Mouse (Mus musculus) limb, embryonic 13.5 days (tissue): ENCODE data around the gene Gpr158. TPM values are rescaled to one million over a fixed set of nuclear protein-coding genes. Genes with fewer than 3 reads are reported as not detected.

ENCODE experiments used
- ATAC-seq: fragments of 200-750 bp; cut with Nextera tagmentation; 2 replicates; pipeline ENCODE4 v1.8.0; 2017; ENCODE audit warnings: low read depth, moderate number of reproducible peaks, moderate TSS enrichment; ENCODE audit not compliant: low FRiP score
- H3K27ac ChIP-seq: fragments of 300-500 bp; sonication (generic); 2 replicates; pipeline ENCODE4 v1.5.1; 2015; ENCODE audit warnings: inconsistent platforms, mild to moderate bottlenecking, moderate library complexity
- H3K27me3 ChIP-seq: fragments of 300-500 bp; sonication (generic); 2 replicates; pipeline ENCODE4 v1.6.1; 2015; ENCODE audit warnings: mild to moderate bottlenecking, inconsistent platforms
- H3K36me3 ChIP-seq: fragments of 300-500 bp; sonication (generic); 2 replicates; pipeline ENCODE4 v1.6.1; 2015; ENCODE audit warnings: inconsistent platforms, mild to moderate bottlenecking, moderate library complexity
- H3K4me1 ChIP-seq: fragments of 300-500 bp; sonication (generic); 2 replicates; pipeline ENCODE4 v1.6.1; 2015; ENCODE audit warnings: inconsistent platforms
- H3K4me2 ChIP-seq: fragments of 300-500 bp; sonication (generic); replicated peaks from 2 replicates; pipeline ENCODE4 v1.6.1; 2015; ENCODE audit warnings: inconsistent platforms, mild to moderate bottlenecking, moderate library complexity
- H3K4me3 ChIP-seq: fragments of 300-500 bp; sonication (generic); 2 replicates; pipeline ENCODE4 v1.5.1; 2015; ENCODE audit warnings: moderate library complexity, mild to moderate bottlenecking, inconsistent platforms
- H3K9ac ChIP-seq: fragments of 300-500 bp; sonication (generic); 2 replicates; pipeline ENCODE4 v1.6.1; 2015; ENCODE audit warnings: mild to moderate bottlenecking, inconsistent platforms
- H3K9me3 ChIP-seq: fragments of 300-500 bp; sonication (generic); 2 replicates; pipeline ENCODE4 v1.6.1; 2016; ENCODE audit warnings: inconsistent platforms
- WGBS: fragments of 180-500 bp; shearing (Covaris S2); methylation state at CpG from one replicate; pipeline ENCODE4 v1.1.7; 2015; 5-methylcytosine and 5-hydroxymethylcytosine counted together
- polyA plus RNA-seq: library from polyadenylated mRNA; unstranded; fragments of >200 nt; fragmentation: Nextera tagmentation; extraction: Ambion mirVana; gene quantifications from 2 replicates; pipeline ENCODE4 v1.2.1, GENCODE M21; 2015

Gene Gpr158
- polyA plus RNA-seq, result 0.01 and 0.03 TPM in 2 replicates

- H3K4me3 ChIP-seq, result peak within 1 kb of the TSS; percentile 46
- H3K9me3 ChIP-seq, result no peaks in the 10 kb centered on the region
- H3K36me3 ChIP-seq, result no peaks in the 10 kb centered on the region
- peak within 1 kb of the TSS; percentile 71 for H3K4me2 ChIP-seq
- peaks cover 43% of the 10 kb centered on the region for H3K27me3 ChIP-seq
- H3K4me1 ChIP-seq, result peaks cover 5% of the 10 kb centered on the region
- H3K27ac ChIP-seq, result no peak within 1 kb of the TSS
- 3% methylated on average over 43 of the region's 43 CpGs for WGBS
- H3K9ac ChIP-seq, result no peak within 1 kb of the TSS
- peak; percentile 94 for ATAC-seq
Observed at GRCm38 (mm10) chr2:21367345-21368111, at the start of gene Gpr158. Gene Gpr158, plus strand, starts transcription at chr2:21367542.

GRCm38 (mm10) chr2:21343821-21344220 is 23.5 kb upstream of the Gpr158 start:
- no peaks in the 10 kb centered on the region for H3K4me1 ChIP-seq
- H3K27me3 ChIP-seq, result no peaks in the 10 kb centered on the region
- H3K9me3 ChIP-seq, result no peaks in the 10 kb centered on the region
- no peaks in the 10 kb centered on the region for H3K36me3 ChIP-seq
- 83% methylated on average over 5 of the region's 5 CpGs for WGBS
- no peak for ATAC-seq
- no peak overlapping the region for H3K27ac ChIP-seq
- H3K4me3 ChIP-seq, result no peak overlapping the region
- H3K4me2 ChIP-seq, result no peak overlapping the region
- no peak overlapping the region for H3K9ac ChIP-seq

GRCm38 (mm10) chr2:21368351-21369170 is 1.2 kb downstream of the Gpr158 start:
- Histone ChIP-seq H3K4me3 (no peak overlapping the region), H3K27me3 (peaks cover 43% of the 10 kb centered on the region), H3K4me2 (no peak overlapping the region), H3K9me3 (no peaks in the 10 kb centered on the region), H3K27ac (no peak overlapping the region), H3K9ac (no peak overlapping the region), H3K4me1 (peaks cover 5% of the 10 kb centered on the region), H3K36me3 (no peaks in the 10 kb centered on the region)
- no peak for ATAC-seq
- WGBS, result 14% methylated on average over 44 of the region's 44 CpGs

GRCm38 (mm10) chr2:21369171-21369485 is 1.8 kb downstream of the Gpr158 start:
- no peak overlapping the region for H3K4me3 ChIP-seq
- ATAC-seq, result no peak
- peaks cover 43% of the 10 kb centered on the region for H3K27me3 ChIP-seq
- H3K9ac ChIP-seq, result no peak overlapping the region
- no peaks in the 10 kb centered on the region for H3K36me3 ChIP-seq
- peaks cover 5% of the 10 kb centered on the region for H3K4me1 ChIP-seq
- 49% methylated on average over 6 of the region's 6 CpGs for WGBS
- no peak overlapping the region for H3K27ac ChIP-seq
- no peak overlapping the region for H3K4me2 ChIP-seq
- no peaks in the 10 kb centered on the region for H3K9me3 ChIP-seq

- Histone ChIP-seq H3K27ac (no peak overlapping the region), H3K27me3 (peaks cover 43% of the 10 kb centered on the region), H3K9me3 (no peaks in the 10 kb centered on the region), H3K9ac (no peak overlapping the region), H3K36me3 (no peaks in the 10 kb centered on the region), H3K4me3 (no peak overlapping the region), H3K4me2 (no peak overlapping the region), H3K4me1 (peaks cover 5% of the 10 kb centered on the region)
- ATAC-seq, result no peak
- WGBS, result 36% methylated on average over 2 of the region's 2 CpGs
Observed at GRCm38 (mm10) chr2:21369556-21369955, 2.2 kb downstream of the Gpr158 start.

- no peaks in the 10 kb centered on the region for H3K9me3 ChIP-seq
- no peaks in the 10 kb centered on the region for H3K27me3 ChIP-seq
- no peak overlapping the region for H3K27ac ChIP-seq
- H3K36me3 ChIP-seq, result no peaks in the 10 kb centered on the region
- no peak overlapping the region for H3K4me2 ChIP-seq
- no peak overlapping the region for H3K4me3 ChIP-seq
- ATAC-seq, result no peak
- H3K9ac ChIP-seq, result no peak overlapping the region
- WGBS, result 79% methylated on average over 2 of the region's 2 CpGs
- H3K4me1 ChIP-seq, result no peaks in the 10 kb centered on the region
Observed at GRCm38 (mm10) chr2:21379516-21379915, 12.2 kb downstream of the Gpr158 start.

- 11% methylated on average over 2 of the region's 2 CpGs for WGBS
- Histone ChIP-seq H3K4me2 (no peak overlapping the region), H3K27ac (no peak overlapping the region), H3K9me3 (no peaks in the 10 kb centered on the region), H3K4me3 (no peak overlapping the region), H3K4me1 (no peaks in the 10 kb centered on the region), H3K27me3 (no peaks in the 10 kb centered on the region), H3K36me3 (no peaks in the 10 kb centered on the region), H3K9ac (no peak overlapping the region)
- ATAC-seq, result no peak
Observed at GRCm38 (mm10) chr2:21392727-21393126, 25.4 kb downstream of the Gpr158 start.

GRCm38 (mm10) chr2:21397347-21397746 is 30.0 kb downstream of the Gpr158 start:
- Histone ChIP-seq H3K9me3 (no peaks in the 10 kb centered on the region), H3K27ac (no peak overlapping the region), H3K4me2 (no peak overlapping the region), H3K9ac (no peak overlapping the region), H3K4me3 (no peak overlapping the region), H3K36me3 (no peaks in the 10 kb centered on the region), H3K27me3 (no peaks in the 10 kb centered on the region), H3K4me1 (no peaks in the 10 kb centered on the region)
- 53% methylated on average over 12 of the region's 12 CpGs for WGBS
- no peak for ATAC-seq

- H3K9me3 ChIP-seq, result no peaks in the 10 kb centered on the region
- no peaks in the 10 kb centered on the region for H3K36me3 ChIP-seq
- no peak overlapping the region for H3K4me2 ChIP-seq
- no peaks in the 10 kb centered on the region for H3K4me1 ChIP-seq
- H3K27me3 ChIP-seq, result no peaks in the 10 kb centered on the region
- H3K27ac ChIP-seq, result no peak overlapping the region
- H3K4me3 ChIP-seq, result no peak overlapping the region
- 41% methylated on average over 3 of the region's 3 CpGs for WGBS
- ATAC-seq, result no peak
- H3K9ac ChIP-seq, result no peak overlapping the region
Observed at GRCm38 (mm10) chr2:21399657-21400056, 32.3 kb downstream of the Gpr158 start.

GRCm38 (mm10) chr2:21405617-21406016 is 38.3 kb downstream of the Gpr158 start:
- ATAC-seq, result no peak
- WGBS, result 80% methylated on average over 3 of the region's 3 CpGs
- Histone ChIP-seq H3K4me1 (no peaks in the 10 kb centered on the region), H3K4me3 (no peak overlapping the region), H3K27ac (no peak overlapping the region), H3K9ac (no peak overlapping the region), H3K9me3 (no peaks in the 10 kb centered on the region), H3K4me2 (no peak overlapping the region), H3K36me3 (no peaks in the 10 kb centered on the region), H3K27me3 (0 out of 2 replicates have a peak, but pooled peaks cover 3% of the 10 kb centered on the region)

GRCm38 (mm10) chr2:21407443-21407985 is 40.2 kb downstream of the Gpr158 start:
- peak; percentile 90 for ATAC-seq
- Histone ChIP-seq H3K36me3 (no peaks in the 10 kb centered on the region), H3K4me1 (no peaks in the 10 kb centered on the region), H3K4me3 (no peak overlapping the region), H3K27me3 (0 out of 2 replicates have a peak, but pooled peaks cover 3% of the 10 kb centered on the region), H3K4me2 (no peak overlapping the region), H3K9me3 (no peaks in the 10 kb centered on the region), H3K9ac (no peak overlapping the region), H3K27ac (no peak overlapping the region)
- 51% methylated on average over 2 of the region's 2 CpGs for WGBS

- no peak overlapping the region for H3K27ac ChIP-seq
- H3K36me3 ChIP-seq, result no peaks in the 10 kb centered on the region
- no peak overlapping the region for H3K4me3 ChIP-seq
- H3K9me3 ChIP-seq, result no peaks in the 10 kb centered on the region
- H3K4me1 ChIP-seq, result no peaks in the 10 kb centered on the region
- 0 out of 2 replicates have a peak, but pooled peaks cover 3% of the 10 kb centered on the region for H3K27me3 ChIP-seq
- ATAC-seq, result no peak
- no peak overlapping the region for H3K4me2 ChIP-seq
- WGBS, result 78% methylated on average over 3 of the region's 3 CpGs
- H3K9ac ChIP-seq, result no peak overlapping the region
Observed at GRCm38 (mm10) chr2:21408821-21409220, 41.5 kb downstream of the Gpr158 start.
